Mouse (Mus musculus) adrenal gland, postnatal 14 days (tissue): ENCODE data around the gene Cog5. TPM values are rescaled to one million over a fixed set of nuclear protein-coding genes. Genes with fewer than 3 reads are reported as not detected.
"Not testable (repeated sequence)": the region's sequence is repeated elsewhere in the genome, so short reads cannot be mapped to it uniquely, and the experiment has no call there.

Source experiments
- DNase-seq: peaks from one replicate; pipeline ENCODE4 v3.0.0; 2021; ENCODE audit warnings: mixed read lengths
- long read RNA-seq, 2 experiments: library from polyadenylated mRNA; stranded (forward); transcript quantifications; one replicate each; pipeline ENCODE4 v2.0.0; 2021
- total RNA-seq: library from RNA; stranded (reverse); gene quantifications from 2 replicates; pipeline ENCODE4 v1.2.3, GENCODE M21; 2021

Cog5 gene
- 35.3 and 35.8 TPM in 2 replicates for total RNA-seq
- long read RNA-seq, experiment 1, partial matches to known transcripts, result 5 of 13 reads
- long read RNA-seq, experiment 1, other reads (novel, unspliced or antisense), result 5 of 13 reads
- long read RNA-seq, experiment 2, transcript Cog5-201 (23 exons, 2,997 nt), result major isoform, 6 of 15 reads
- long read RNA-seq, experiment 2, partial matches to known transcripts, result 3 of 15 reads
- long read RNA-seq, experiment 2, other reads (novel, unspliced or antisense), result 6 of 15 reads

GRCm38 (mm10) chr12:31654197-31654964 lies at the start of gene Cog5, which contains the start of gene Dus4l:
Gene Cog5, plus strand, starts transcription at chr12:31654869.
Gene Dus4l, minus strand, starts transcription at chr12:31654826.
- DNase-seq, result peak; percentile 97

DNA sequence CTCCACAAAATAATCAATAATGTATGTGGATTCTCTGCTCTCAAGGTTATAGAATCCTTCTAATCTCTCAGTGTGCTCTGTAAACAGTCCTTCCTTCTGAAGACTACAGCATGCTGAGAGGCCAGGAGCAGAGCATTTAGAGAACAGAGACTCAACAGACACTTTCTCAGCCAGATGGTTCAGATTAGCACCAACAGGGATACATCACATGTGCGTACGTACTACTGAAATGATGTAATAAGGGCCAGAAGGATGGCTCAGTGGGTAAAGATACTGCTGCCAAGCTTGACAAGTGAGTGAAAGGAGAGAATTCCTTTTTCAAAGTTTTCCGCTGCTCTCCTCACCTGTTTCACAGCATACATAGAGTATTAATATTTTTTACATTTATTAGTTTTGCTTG lies 49.8 kb upstream of the Cog5 start:
- DNase-seq, result no peak

DNA sequence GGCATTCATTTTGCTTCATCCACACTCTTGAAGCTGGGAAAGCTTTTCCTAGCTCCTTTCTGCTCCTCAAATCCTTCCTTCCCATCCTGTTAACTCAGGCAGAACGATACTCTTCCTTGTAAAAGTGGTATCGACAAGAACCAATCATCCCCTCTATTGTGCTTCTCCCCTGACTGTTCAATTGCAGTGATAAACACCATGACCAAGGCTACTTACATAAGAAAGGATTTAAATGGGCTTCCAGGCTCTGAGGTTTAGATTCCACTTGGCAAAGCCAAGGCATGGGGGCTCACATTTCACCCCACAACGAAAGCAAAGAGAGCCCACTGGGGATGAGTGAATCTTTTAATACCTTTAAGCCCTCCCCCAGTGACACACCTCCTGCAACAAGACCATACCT lies 46.5 kb upstream of the Cog5 start:
- DNase-seq, result no peak

- DNase-seq, result no peak
Measured at GRCm38 (mm10) chr12:31613353-31613752, 41.3 kb upstream of the Cog5 start.

- no peak for DNase-seq
Measured at GRCm38 (mm10) chr12:31620106-31620505, 34.6 kb upstream of the Cog5 start.

- no peak for DNase-seq
Measured at GRCm38 (mm10) chr12:31625016-31625415, 29.7 kb upstream of the Cog5 start.

DNA sequence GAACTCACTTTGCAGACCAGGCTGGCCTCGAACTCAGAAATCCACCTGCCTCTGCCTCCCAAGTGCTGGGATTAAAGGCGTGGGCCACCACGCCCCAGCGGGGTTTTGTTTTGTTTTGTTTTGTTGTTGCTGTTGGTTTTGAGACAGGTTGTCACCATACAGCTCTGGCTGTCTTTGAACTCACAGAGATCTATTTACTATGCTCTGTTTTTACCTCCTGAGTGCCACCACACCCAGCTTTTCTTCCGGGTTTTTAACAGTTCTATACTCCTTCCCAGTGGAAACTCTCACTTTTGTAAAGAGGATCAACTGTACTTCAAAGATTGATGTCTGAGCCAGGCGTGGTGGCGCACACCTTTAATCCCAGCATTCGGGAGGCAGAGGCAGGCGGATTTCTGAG lies 26.3 kb upstream of the Cog5 start:
- not testable (repeated sequence) for DNase-seq

- peak; percentile 26 for DNase-seq
Measured at GRCm38 (mm10) chr12:31633970-31634342, 20.7 kb upstream of the Cog5 start.

DNA sequence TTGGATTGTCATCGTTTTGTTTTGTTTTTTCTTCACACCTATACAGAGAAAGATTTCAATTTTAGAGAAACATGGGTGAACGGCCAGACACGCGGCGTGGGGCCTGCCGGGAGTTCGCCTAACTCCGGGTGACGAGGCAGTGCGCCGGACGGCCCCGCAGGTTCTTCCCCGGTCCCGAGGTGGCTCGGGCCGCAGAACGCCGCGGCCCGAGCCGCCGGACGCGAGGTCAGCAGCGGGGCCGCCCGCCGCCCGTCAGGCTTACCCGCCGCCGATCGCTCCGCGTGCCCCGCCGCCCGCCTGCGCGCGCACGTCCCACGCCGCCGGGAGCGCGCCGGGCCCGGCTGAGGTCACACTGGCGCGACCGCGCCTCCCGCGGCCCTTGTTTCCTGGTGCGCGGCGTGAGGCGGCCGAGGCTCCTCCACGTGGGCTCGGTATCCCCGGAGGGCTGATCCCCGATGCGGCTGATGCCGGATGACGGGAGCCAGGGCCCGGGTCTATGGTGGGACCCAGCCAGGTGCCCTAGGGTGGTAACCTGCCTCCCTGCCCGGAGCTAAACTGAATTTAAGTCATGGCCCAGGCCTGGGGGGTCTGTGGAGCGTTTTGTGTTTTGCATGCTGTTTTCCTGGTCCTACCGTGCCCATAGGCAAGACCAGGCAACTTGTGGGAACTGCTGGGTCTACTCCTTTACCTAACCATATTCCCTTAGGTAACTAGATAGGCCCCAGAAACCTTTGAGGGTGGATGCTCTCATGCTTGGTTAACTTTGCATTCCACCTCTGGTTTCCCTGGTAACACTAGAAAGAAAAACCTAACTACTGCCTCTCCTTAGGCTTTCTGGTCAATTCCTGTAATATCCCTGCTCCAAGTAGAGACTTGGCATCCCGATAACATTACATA lies 20.1 kb upstream of the Cog5 start, which contains the start of gene Bcap29:
Bcap29 (minus strand) TSS at position 316 of the 897 bp plus-strand sequence.
- DNase-seq, result peak; percentile 91

DNA sequence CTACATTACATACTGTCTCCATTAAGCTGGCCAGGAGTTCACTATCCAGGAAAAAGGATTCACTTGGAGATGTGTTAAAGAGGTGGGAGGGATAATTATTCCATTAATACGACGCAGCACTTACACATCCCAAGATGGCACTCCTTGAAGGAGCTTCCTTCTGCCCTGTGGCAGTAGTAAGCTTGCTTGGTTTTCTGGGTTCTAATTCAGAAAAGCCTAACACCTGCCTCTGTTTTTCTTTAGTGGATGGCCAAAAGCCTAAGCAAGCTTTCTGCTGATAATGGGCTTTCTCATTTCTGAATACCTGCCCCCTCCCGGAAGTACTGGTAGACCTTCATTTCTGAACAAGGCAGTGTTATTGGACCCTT lies 19.4 kb upstream of the Cog5 start:
- DNase-seq, result no peak

DNA sequence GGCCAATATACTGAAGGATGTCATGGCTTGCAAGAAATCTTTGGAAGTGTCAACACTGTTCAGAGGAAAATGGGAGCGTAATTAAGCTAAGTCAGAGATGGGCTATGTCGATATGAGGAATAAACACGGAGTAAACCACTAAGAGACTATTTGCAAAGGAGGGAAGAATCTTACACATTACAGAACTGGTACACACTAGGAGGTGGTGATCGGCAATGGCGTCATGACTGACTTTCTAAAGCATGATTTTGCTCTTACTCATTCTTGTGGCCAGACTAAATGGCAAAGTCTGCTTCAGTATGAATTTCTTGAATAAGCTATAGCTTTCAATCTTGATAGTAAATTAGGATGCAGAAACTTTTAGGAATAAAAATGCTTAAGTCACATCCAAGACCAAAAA lies 1.1 kb upstream of the Cog5 start:
- DNase-seq, result no peak

DNA sequence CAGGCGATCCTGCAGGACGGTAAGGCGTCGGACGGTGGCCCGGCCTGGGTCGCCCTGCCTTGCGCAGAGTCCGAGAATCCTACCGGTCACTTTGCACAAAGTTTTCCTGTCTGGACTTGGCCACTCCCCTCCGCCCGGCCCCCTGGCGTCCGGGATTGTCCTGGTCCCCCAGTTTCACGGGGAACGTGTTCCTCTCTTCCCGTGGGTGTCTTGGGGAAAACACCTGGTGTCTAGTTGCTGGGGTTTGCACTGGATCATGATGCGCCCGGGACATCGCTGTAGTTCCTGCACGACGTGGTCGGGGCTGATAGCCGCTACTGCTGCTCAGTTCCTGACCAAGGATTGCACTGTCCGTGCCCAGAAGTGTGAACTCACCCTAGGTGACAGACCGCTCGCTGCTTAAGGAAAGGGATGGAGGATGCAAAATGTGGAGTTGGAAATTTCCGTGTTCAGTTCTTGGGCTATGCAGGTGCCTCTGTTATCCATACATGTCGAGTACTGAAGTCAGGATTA lies 352 bp downstream of the Cog5 start:
- DNase-seq, result no peak

DNA sequence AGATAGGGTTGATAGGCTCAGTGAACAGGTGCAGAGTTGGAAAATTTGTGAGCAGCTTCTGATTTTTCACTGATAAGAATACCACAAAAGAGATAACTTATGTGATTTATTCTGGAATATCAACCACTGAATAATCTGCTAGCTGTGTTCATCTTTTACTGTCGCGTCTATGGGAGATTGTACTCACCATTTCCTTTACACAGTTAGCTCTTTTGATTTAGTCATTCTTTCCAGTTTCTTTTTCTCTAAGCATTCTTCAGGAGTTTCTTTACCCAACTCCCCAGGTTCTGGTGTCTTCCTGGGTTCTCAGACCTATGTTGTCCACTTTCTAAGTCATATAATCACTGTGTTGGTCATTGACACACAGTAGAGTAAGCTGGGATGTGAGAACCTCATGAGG lies 2.2 kb downstream of the Cog5 start:
- no peak for DNase-seq

DNA sequence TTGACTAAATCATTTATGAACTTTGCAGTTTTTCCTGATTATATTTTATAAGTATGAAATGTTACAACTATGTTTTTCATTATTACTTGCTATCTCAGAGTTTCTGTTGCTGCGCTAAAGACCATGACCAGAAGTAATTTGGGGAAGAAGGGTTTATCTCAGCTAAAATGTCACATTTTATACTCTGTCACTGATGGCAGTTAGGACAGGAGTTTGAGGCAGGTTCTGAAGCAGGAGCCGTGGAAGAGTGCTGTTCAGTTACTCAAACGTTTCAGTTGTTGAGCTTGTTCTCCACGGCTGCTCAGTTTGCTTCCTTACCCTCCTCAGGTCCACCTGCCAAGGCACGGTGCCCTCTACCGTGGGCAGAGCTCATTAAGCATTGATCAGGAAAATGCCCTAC lies 11.3 kb downstream of the Cog5 start:
- DNase-seq, result no peak

- no peak for DNase-seq
Measured at GRCm38 (mm10) chr12:31667187-31667586, 12.5 kb downstream of the Cog5 start.

- DNase-seq, result no peak
Measured at GRCm38 (mm10) chr12:31686679-31687078, 32.0 kb downstream of the Cog5 start.

DNA sequence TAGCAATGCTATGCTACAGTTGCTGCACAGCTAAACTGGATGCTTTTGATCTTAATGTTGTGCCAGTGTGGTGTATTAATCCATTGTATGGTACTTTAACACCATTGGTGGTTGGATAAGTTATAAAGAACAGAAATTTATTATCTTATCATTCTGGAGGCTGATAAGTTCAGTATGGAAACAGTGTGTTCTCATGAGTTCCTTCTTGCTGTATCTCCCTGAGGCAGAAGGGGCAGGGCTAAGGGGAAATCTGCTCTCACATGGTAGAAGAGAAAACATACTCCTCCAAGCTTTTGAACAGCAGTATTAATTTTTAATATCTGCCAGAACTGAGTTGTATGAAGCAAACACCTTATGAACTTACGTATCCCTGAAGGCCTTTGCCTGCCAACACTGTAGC lies 38.6 kb downstream of the Cog5 start:
- DNase-seq, result no peak

DNA sequence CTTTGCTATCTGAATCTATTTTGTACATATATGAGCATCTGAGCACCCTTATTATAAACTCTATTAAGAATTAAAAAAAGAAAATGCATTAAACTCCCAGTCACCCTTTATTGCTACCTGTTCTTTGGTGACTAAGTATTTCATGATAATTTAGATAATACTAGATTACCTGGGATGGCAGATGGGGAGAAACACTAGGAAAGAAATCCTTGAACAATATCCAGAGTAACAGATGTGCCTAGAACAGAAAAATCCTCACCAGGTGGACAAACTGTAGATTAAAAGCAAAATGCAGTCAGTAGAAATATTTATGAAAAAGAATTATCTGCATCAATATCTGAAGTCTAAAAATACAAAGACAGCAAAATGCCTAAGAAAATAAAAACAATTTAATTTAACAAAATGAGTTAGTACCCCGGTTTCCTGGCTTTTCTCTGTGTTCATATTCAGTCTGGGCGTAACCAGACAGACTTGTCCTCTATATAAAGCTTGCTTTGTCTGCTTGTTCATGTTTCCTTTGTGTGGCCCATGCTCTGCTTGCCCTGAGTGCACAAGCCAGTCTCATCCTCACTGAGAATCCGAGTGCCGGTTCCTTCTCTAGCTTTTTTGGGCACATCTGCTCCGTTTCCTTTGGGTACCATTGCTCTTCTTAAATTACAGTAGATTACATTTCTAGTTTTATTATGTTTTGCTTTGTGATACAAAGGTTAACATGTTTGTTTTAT lies 46.1 kb downstream of the Cog5 start:
- no peak for DNase-seq

DNA sequence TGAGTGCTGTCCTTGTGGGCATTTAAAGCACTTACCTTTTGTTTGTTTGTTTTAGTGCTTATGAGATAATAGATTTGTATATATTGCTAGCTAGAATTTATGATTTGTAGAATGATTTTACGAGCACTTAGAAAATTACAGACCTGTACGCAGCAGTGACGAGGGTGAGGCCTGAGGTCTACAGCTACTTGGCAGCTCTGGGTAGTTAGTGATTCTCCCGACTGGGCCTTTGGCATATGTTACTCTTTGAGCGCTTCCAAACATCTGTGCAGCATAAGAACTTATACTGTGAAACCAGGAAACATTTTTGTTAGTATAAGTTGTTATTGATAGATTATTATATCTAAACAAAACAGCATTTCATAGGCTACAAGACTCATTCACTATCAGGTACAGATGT lies 46.7 kb downstream of the Cog5 start:
- no peak for DNase-seq

DNA sequence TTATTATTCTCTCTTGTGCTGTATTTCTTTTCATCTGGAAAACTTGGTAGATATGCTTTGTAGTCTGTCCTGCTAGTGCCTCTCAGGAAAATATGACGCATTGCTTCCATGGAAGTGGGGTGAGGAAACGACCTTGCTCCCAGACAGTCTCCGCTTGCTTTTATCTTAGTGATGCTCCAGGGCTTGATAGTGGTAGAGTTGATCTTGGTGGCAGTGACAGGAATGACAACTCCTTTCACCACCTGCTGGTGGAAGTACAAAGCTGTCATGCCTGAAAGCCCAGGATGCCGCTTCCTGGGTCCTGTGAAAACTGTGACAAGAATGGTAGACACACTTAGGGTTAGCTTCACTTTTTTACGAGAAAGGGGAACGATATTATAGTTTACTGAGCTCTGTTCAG lies 49.2 kb downstream of the Cog5 start:
- DNase-seq, result peak; percentile 8

DNA sequence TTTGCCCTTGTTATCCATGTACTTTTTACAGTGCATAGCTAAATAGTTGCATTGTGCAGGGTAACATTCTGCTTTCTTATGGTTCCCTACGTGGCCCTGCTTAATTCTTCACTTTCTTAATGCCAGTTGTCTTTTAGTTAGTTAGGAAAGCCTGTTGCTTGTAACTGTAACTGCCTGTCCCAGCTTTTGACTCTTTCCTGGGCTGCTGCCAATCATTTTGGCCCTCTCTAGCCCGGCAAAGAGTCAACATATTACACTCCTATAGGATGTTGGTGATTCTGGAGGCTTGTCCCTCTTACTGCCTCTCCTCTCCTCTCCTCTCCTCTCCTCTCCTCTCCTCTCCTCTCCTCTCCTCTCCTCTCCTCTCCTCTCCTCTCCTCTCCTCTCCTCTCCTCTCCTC lies 51.5 kb downstream of the Cog5 start:
- DNase-seq, result peak; percentile 9

DNA sequence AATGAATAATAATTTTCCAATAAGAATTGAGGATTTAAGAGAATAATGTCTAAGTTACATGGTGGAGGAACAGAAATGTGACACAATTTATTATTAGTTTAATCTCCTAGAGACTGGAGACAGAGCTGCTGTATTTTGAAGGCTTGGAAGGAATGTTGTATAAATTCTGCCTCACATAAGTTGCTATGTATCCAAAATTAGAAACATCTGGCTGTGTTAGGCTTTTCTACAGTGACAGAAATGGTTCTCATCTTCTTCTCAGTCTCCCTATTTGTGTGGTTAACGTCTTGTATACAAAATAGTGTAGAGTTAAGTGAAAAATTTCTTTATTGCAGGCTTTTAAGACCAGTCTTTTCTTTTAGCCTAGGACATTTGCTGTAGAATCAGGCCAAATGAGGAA lies 52.9 kb downstream of the Cog5 start:
- no peak for DNase-seq
